Mouse (Mus musculus) lung, embryonic 15.5 days (tissue): ENCODE results near the gene Eif4a1. TPM values are rescaled to one million over a fixed set of nuclear protein-coding genes. Genes with fewer than 3 reads are reported as not detected.
"Not testable (repeated sequence)": the region's sequence is repeated elsewhere in the genome, so short reads cannot be mapped to it uniquely, and the experiment has no call there.

Experiments
- ATAC-seq: fragments of 200-750 bp; cut with Nextera tagmentation; 2 replicates; pipeline ENCODE4 v1.8.0; 2017; ENCODE audit warnings: moderate number of reproducible peaks, borderline replicate concordance; ENCODE audit not compliant: low FRiP score, low TSS enrichment; ENCODE audit errors: extremely low read depth
- H3K27ac ChIP-seq: fragments of 300-500 bp; sonication (generic); 2 replicates; pipeline ENCODE4 v1.5.1; 2015; ENCODE audit warnings: moderate library complexity, mild to moderate bottlenecking, inconsistent platforms
- H3K27me3 ChIP-seq: fragments of 300-500 bp; sonication (generic); 2 replicates; pipeline ENCODE4 v1.6.1; 2015; ENCODE audit warnings: inconsistent platforms
- H3K36me3 ChIP-seq: fragments of 300-500 bp; sonication (generic); 2 replicates; pipeline ENCODE4 v1.6.1; 2015; ENCODE audit warnings: inconsistent platforms
- H3K4me1 ChIP-seq: fragments of 300-500 bp; sonication (generic); 2 replicates; pipeline ENCODE4 v1.6.1; 2015; ENCODE audit warnings: inconsistent platforms
- H3K4me2 ChIP-seq: fragments of 300-500 bp; sonication (generic); 2 replicates; pipeline ENCODE4 v1.6.1; 2015; ENCODE audit warnings: inconsistent platforms, mild to moderate bottlenecking, moderate library complexity
- H3K4me3 ChIP-seq: fragments of 300-500 bp; sonication (generic); 2 replicates; pipeline ENCODE4 v1.5.1; 2015; ENCODE audit warnings: mild to moderate bottlenecking, inconsistent platforms
- H3K9ac ChIP-seq: fragments of 300-500 bp; sonication (generic); 2 replicates; pipeline ENCODE4 v1.6.1; 2015; ENCODE audit warnings: inconsistent platforms
- H3K9me3 ChIP-seq: fragments of 300-500 bp; sonication (generic); 2 replicates; pipeline ENCODE4 v1.6.1; 2016; ENCODE audit warnings: inconsistent platforms
- WGBS: fragments of 180-500 bp; shearing (Covaris S2); methylation state at CpG from one replicate; pipeline ENCODE4 v1.1.7; 2015; 5-methylcytosine and 5-hydroxymethylcytosine counted together
- polyA plus RNA-seq: library from polyadenylated mRNA; unstranded; fragments of >200 nt; fragmentation: Nextera tagmentation; extraction: Ambion mirVana; gene quantifications from 2 replicates; pipeline ENCODE4 v1.2.1, GENCODE M21; 2015

The Eif4a1 gene
- polyA plus RNA-seq, 1 experiment from 2014 or later, result 603 TPM

- Histone ChIP-seq H3K27ac (no peak overlapping the region), H3K4me2 (no peak overlapping the region), H3K4me3 (no peak overlapping the region), H3K9ac (no peak overlapping the region), H3K9me3 (no peaks in the 10 kb centered on the region), H3K27me3 (no peaks in the 10 kb centered on the region), H3K4me1 (no peaks in the 10 kb centered on the region), H3K36me3 (no peaks in the 10 kb centered on the region)
- WGBS, result 45% methylated on average over 11 of the region's 11 CpGs
- no peak for ATAC-seq
Measured at GRCm38 (mm10) chr11:69709554-69710446, 37.6 kb upstream of the Eif4a1 start.

- no peaks in the 10 kb centered on the region for H3K36me3 ChIP-seq
- no peak overlapping the region for H3K4me3 ChIP-seq
- H3K4me2 ChIP-seq, result no peak overlapping the region
- ATAC-seq, result no peak
- H3K27ac ChIP-seq, result no peak overlapping the region
- WGBS, result 67% methylated on average over 3 of the region's 3 CpGs
- no peak overlapping the region for H3K9ac ChIP-seq
- H3K27me3 ChIP-seq, result no peaks in the 10 kb centered on the region
- H3K9me3 ChIP-seq, result no peaks in the 10 kb centered on the region
- no peaks in the 10 kb centered on the region for H3K4me1 ChIP-seq
Measured at GRCm38 (mm10) chr11:69708614-69709265, 36.5 kb upstream of the Eif4a1 start.

- no peak overlapping the region for H3K4me3 ChIP-seq
- no peak overlapping the region for H3K27ac ChIP-seq
- ATAC-seq, result no peak
- H3K4me1 ChIP-seq, result no peaks in the 10 kb centered on the region
- H3K27me3 ChIP-seq, result no peaks in the 10 kb centered on the region
- 74% methylated on average over 4 of the region's 4 CpGs for WGBS
- H3K9ac ChIP-seq, result no peak overlapping the region
- H3K4me2 ChIP-seq, result no peak overlapping the region
- H3K36me3 ChIP-seq, result no peaks in the 10 kb centered on the region
- no peaks in the 10 kb centered on the region for H3K9me3 ChIP-seq
Measured at GRCm38 (mm10) chr11:69707873-69708381, 35.7 kb upstream of the Eif4a1 start.

GRCm38 (mm10) chr11:69707480-69707847, 35.2 kb upstream of the Eif4a1 start:
- Histone ChIP-seq H3K27ac (no peak overlapping the region), H3K36me3 (no peaks in the 10 kb centered on the region), H3K4me2 (no peak overlapping the region), H3K4me3 (no peak overlapping the region), H3K9ac (no peak overlapping the region), H3K27me3 (no peaks in the 10 kb centered on the region), H3K4me1 (no peaks in the 10 kb centered on the region), H3K9me3 (no peaks in the 10 kb centered on the region)
- WGBS, result 80% methylated on average over 4 of the region's 4 CpGs
- no peak for ATAC-seq

- Histone ChIP-seq H3K27ac (no peak overlapping the region), H3K9me3 (no peaks in the 10 kb centered on the region), H3K4me3 (no peak overlapping the region), H3K27me3 (no peaks in the 10 kb centered on the region), H3K4me1 (no peaks in the 10 kb centered on the region), H3K9ac (no peak overlapping the region), H3K4me2 (no peak overlapping the region), H3K36me3 (no peaks in the 10 kb centered on the region)
- ATAC-seq, result no peak
- 41% methylated on average over 6 of the region's 6 CpGs for WGBS
Measured at GRCm38 (mm10) chr11:69706775-69707479, 34.7 kb upstream of the Eif4a1 start.

- WGBS, result 19% methylated on average over 2 of the region's 2 CpGs
- Histone ChIP-seq H3K27ac (no peak overlapping the region), H3K27me3 (no peaks in the 10 kb centered on the region), H3K4me1 (no peaks in the 10 kb centered on the region), H3K9me3 (no peaks in the 10 kb centered on the region), H3K4me2 (no peak overlapping the region), H3K36me3 (no peaks in the 10 kb centered on the region), H3K9ac (no peak overlapping the region), H3K4me3 (no peak overlapping the region)
- no peak for ATAC-seq
Measured at GRCm38 (mm10) chr11:69704613-69705010, 32.4 kb upstream of the Eif4a1 start.

- Histone ChIP-seq H3K4me1 (no peaks in the 10 kb centered on the region), H3K4me3 (no peak overlapping the region), H3K4me2 (no peak overlapping the region), H3K9me3 (no peaks in the 10 kb centered on the region), H3K27me3 (no peaks in the 10 kb centered on the region), H3K9ac (no peak overlapping the region), H3K36me3 (no peaks in the 10 kb centered on the region), H3K27ac (no peak overlapping the region)
- no peak for ATAC-seq
- 45% methylated on average over 8 of the region's 8 CpGs for WGBS
Measured at GRCm38 (mm10) chr11:69703814-69704612, 31.8 kb upstream of the Eif4a1 start.

GRCm38 (mm10) chr11:69703381-69703780, 31.2 kb upstream of the Eif4a1 start:
- not testable (repeated sequence) for H3K4me3 ChIP-seq, H3K9me3 ChIP-seq, H3K36me3 ChIP-seq, ATAC-seq, H3K4me2 ChIP-seq, H3K9ac ChIP-seq, H3K27ac ChIP-seq, H3K4me1 ChIP-seq, H3K27me3 ChIP-seq
- WGBS, result 60% methylated on average over 3 of the region's 3 CpGs

GRCm38 (mm10) chr11:69702886-69703285, 30.7 kb upstream of the Eif4a1 start:
- not testable (repeated sequence) for H3K36me3 ChIP-seq, H3K27me3 ChIP-seq, H3K4me3 ChIP-seq, H3K4me2 ChIP-seq, ATAC-seq, H3K27ac ChIP-seq, H3K4me1 ChIP-seq, H3K9me3 ChIP-seq, H3K9ac ChIP-seq
- WGBS, result 94% methylated on average over 10 of the region's 10 CpGs

- no peak overlapping the region for H3K4me3 ChIP-seq
- no peaks in the 10 kb centered on the region for H3K36me3 ChIP-seq
- no peak overlapping the region for H3K4me2 ChIP-seq
- no peak overlapping the region for H3K27ac ChIP-seq
- H3K9me3 ChIP-seq, result no peaks in the 10 kb centered on the region
- ATAC-seq, result no peak
- no peak overlapping the region for H3K9ac ChIP-seq
- WGBS, result 37% methylated on average over 1 of the region's 1 CpGs
- H3K4me1 ChIP-seq, result peaks cover 13% of the 10 kb centered on the region
- no peaks in the 10 kb centered on the region for H3K27me3 ChIP-seq
Measured at GRCm38 (mm10) chr11:69699595-69699994, 27.4 kb upstream of the Eif4a1 start.

- no peak for ATAC-seq
Measured at GRCm38 (mm10) chr11:69698574-69698973, 26.4 kb upstream of the Eif4a1 start.

More at GRCm38 (mm10) chr11:69698574-69698973, 26.4 kb upstream of the Eif4a1 start:
- Histone ChIP-seq H3K4me1 (peaks cover 13% of the 10 kb centered on the region), H3K9me3 (no peaks in the 10 kb centered on the region), H3K4me3 (no peak overlapping the region), H3K4me2 (no peak overlapping the region), H3K9ac (no peak overlapping the region), H3K36me3 (no peaks in the 10 kb centered on the region), H3K27ac (no peak overlapping the region), H3K27me3 (no peaks in the 10 kb centered on the region)
- 68% methylated on average over 5 of the region's 5 CpGs for WGBS
